Mouse (Mus musculus): ENCODE measurements around the gene Ptges2. TPM values are rescaled to one million over a fixed set of nuclear protein-coding genes. Genes with fewer than 3 reads are reported as not detected.

Ptges2 gene
- polyA plus RNA-seq, 1 experiment from 2014 or later = 59.8 TPM

DNA sequence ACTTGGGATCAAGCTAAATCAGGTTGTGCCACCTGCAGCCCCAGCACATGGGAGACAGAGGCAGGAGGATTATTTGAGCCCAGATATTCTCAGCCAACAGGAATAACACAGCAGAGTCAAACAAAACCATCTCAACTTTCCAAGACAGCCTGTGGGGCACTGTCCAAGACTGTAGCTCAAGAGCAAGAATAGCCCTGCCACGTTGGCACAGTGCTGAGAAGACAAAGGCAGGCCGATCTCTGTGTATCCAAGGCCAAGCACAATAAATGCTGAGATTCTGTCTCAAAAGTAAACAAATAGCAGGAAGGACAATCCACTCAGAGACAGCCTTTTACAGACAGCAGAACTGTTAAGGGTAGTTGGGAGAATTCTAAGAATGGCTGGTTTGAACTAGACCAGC, 44.5 kb downstream of the Ptges2 start:
- H3K4me1 ChIP-seq (ENCODE audit: control insufficient read depth, insufficient read depth, low read depth, low read length) = peaks cover 12% of the 10 kb centered on the region
- no peak for ATAC-seq
- H3K4me3 ChIP-seq (ENCODE audit: low read length) = no peak overlapping the region
- no peaks in the 10 kb centered on the region for H3K27me3 ChIP-seq (replicated peaks; ENCODE audit: control insufficient read depth, insufficient read depth, low read length)
- peak overlapping the region; percentile 19; the same call in 1 of the 2 replicates for H3K27ac ChIP-seq (ENCODE audit: low read depth, low read length)
- H3K9ac ChIP-seq (ENCODE audit: low read depth, low read length) = no peak overlapping the region
- H3K36me3 ChIP-seq (ENCODE audit: control insufficient read depth, insufficient read depth, low read length) = no peaks in the 10 kb centered on the region
- H3K4me2 ChIP-seq (ENCODE audit: low read length) = no peak overlapping the region
- WGBS = 41% methylated on average over 2 of the region's 2 CpGs
- no peaks in the 10 kb centered on the region for H3K9me3 ChIP-seq (ENCODE audit: control insufficient read depth, low read length)

DNA sequence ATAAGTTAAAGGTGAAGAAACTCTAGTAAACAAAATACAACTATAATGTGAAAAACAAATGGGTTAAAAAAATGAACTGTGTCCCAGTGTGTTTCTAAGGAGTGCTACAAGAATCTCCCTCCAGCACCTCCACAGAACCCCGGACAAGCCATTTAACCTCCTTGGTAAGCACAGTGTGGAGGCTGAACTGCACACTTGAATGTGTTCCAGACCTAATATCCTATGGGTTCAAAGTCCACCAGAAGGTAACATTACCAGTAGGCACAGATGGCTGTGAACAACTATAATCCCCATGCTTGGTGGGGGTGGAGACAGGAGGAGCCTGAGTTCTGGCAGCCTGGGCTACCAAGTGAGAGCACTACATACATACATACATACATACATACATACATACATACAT, 44.9 kb downstream of the Ptges2 start:
- no peaks in the 10 kb centered on the region for H3K36me3 ChIP-seq (ENCODE audit: control insufficient read depth, insufficient read depth, low read length)
- no peak overlapping the region for H3K9ac ChIP-seq (ENCODE audit: low read depth, low read length)
- no peaks in the 10 kb centered on the region for H3K27me3 ChIP-seq (replicated peaks; ENCODE audit: control insufficient read depth, insufficient read depth, low read length)
- peaks cover 12% of the 10 kb centered on the region for H3K4me1 ChIP-seq (ENCODE audit: control insufficient read depth, insufficient read depth, low read depth, low read length)
- no peaks in the 10 kb centered on the region for H3K9me3 ChIP-seq (ENCODE audit: control insufficient read depth, low read length)
- H3K4me2 ChIP-seq (ENCODE audit: low read length) = no peak overlapping the region
- H3K27ac ChIP-seq (ENCODE audit: low read depth, low read length) = no peak overlapping the region
- no peak for ATAC-seq
- WGBS = 70% methylated on average over 1 of the region's 1 CpGs
- H3K4me3 ChIP-seq (ENCODE audit: low read length) = no peak overlapping the region

GRCm38 (mm10) chr2:32441550-32441949, 45.9 kb downstream of the Ptges2 start:
- Histone ChIP-seq H3K36me3 (ENCODE audit: control insufficient read depth, insufficient read depth, low read length) (no peaks in the 10 kb centered on the region), H3K27me3 (replicated peaks; ENCODE audit: control insufficient read depth, insufficient read depth, low read length) (no peaks in the 10 kb centered on the region), H3K27ac (ENCODE audit: low read depth, low read length) (no peak overlapping the region), H3K9me3 (ENCODE audit: control insufficient read depth, low read length) (no peaks in the 10 kb centered on the region), H3K9ac (ENCODE audit: low read depth, low read length) (no peak overlapping the region), H3K4me3 (ENCODE audit: low read length) (no peak overlapping the region), H3K4me2 (ENCODE audit: low read length) (no peak overlapping the region), H3K4me1 (ENCODE audit: control insufficient read depth, insufficient read depth, low read depth, low read length) (peaks cover 12% of the 10 kb centered on the region)
- ATAC-seq = no peak
- WGBS = 86% methylated on average over 2 of the region's 2 CpGs

GRCm38 (mm10) chr2:32445535-32445934, 49.8 kb downstream of the Ptges2 start:
- H3K36me3 ChIP-seq (ENCODE audit: control insufficient read depth, insufficient read depth, low read length) = no peaks in the 10 kb centered on the region
- H3K27ac ChIP-seq (ENCODE audit: low read depth, low read length) = no peak overlapping the region
- H3K9ac ChIP-seq (ENCODE audit: low read depth, low read length) = no peak overlapping the region
- peaks cover 17% of the 10 kb centered on the region for H3K4me1 ChIP-seq (ENCODE audit: control insufficient read depth, insufficient read depth, low read depth, low read length)
- no peak overlapping the region for H3K4me3 ChIP-seq (ENCODE audit: low read length)
- WGBS = 95% methylated on average over 1 of the region's 1 CpGs
- no peak overlapping the region for H3K4me2 ChIP-seq (ENCODE audit: low read length)
- no peaks in the 10 kb centered on the region for H3K27me3 ChIP-seq (replicated peaks; ENCODE audit: control insufficient read depth, insufficient read depth, low read length)
- ATAC-seq = no peak
- H3K9me3 ChIP-seq (ENCODE audit: control insufficient read depth, low read length) = no peaks in the 10 kb centered on the region

DNA sequence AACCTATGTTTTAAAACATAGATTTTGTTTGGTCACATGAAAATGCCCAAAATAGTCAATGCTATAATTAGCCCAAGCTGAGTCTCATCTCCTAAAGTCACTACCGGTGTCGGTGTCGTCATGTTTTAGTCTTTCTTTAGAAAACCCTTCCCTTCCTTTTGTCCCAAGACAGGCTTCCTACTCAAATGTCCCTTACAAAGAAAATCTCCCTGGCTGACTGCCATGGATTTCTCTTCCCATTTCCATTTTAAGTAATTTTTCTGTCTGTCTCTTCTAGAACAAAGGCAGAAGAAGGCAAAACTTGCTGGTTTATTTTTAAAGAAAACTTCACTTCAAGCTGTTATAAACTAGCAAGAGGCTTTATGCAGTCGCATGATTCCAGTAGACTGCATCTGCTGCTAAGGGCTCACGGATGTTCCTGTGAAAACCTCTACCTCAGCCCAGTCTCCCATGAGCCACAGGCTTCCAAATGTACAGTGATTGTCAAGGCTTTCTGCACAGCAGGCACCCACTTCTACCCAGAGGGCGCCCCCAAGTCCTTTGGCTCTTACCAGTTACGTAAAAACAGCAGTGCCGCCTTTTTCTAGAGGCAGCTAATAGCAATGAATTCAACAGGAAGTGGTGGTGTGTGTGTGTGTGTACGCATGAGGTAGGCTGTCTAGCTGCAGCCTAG, 51.7 kb downstream of the Ptges2 start:
- Histone ChIP-seq H3K9ac (ENCODE audit: low read depth, low read length) (peak overlapping the region; percentile 45; the same call in 1 of the 2 replicates), H3K4me2 (ENCODE audit: low read length) (peak overlapping the region; percentile 8; the same call in 1 of the 2 replicates), H3K9me3 (ENCODE audit: control insufficient read depth, low read length) (no peaks in the 10 kb centered on the region), H3K4me1 (ENCODE audit: control insufficient read depth, insufficient read depth, low read depth, low read length) (peaks cover 17% of the 10 kb centered on the region), H3K4me3 (ENCODE audit: low read length) (no peak overlapping the region), H3K27ac (ENCODE audit: low read depth, low read length) (peak overlapping the region; percentile 63; the same call in 1 of the 2 replicates), H3K27me3 (replicated peaks; ENCODE audit: control insufficient read depth, insufficient read depth, low read length) (no peaks in the 10 kb centered on the region), H3K36me3 (ENCODE audit: control insufficient read depth, insufficient read depth, low read length) (no peaks in the 10 kb centered on the region)
- ATAC-seq = no peak
- 47% methylated on average over 9 of the region's 9 CpGs for WGBS

GRCm38 (mm10) chr2:32448480-32448879, 52.8 kb downstream of the Ptges2 start:
- WGBS = 89% methylated on average over 1 of the region's 1 CpGs
- Histone ChIP-seq H3K27ac (ENCODE audit: low read depth, low read length) (no peak overlapping the region), H3K27me3 (replicated peaks; ENCODE audit: control insufficient read depth, insufficient read depth, low read length) (no peaks in the 10 kb centered on the region), H3K4me3 (ENCODE audit: low read length) (no peak overlapping the region), H3K9me3 (ENCODE audit: control insufficient read depth, low read length) (no peaks in the 10 kb centered on the region), H3K4me2 (ENCODE audit: low read length) (no peak overlapping the region), H3K36me3 (ENCODE audit: control insufficient read depth, insufficient read depth, low read length) (no peaks in the 10 kb centered on the region), H3K4me1 (ENCODE audit: control insufficient read depth, insufficient read depth, low read depth, low read length) (peaks cover 24% of the 10 kb centered on the region), H3K9ac (ENCODE audit: low read depth, low read length) (no peak overlapping the region)
- no peak for ATAC-seq

DNA sequence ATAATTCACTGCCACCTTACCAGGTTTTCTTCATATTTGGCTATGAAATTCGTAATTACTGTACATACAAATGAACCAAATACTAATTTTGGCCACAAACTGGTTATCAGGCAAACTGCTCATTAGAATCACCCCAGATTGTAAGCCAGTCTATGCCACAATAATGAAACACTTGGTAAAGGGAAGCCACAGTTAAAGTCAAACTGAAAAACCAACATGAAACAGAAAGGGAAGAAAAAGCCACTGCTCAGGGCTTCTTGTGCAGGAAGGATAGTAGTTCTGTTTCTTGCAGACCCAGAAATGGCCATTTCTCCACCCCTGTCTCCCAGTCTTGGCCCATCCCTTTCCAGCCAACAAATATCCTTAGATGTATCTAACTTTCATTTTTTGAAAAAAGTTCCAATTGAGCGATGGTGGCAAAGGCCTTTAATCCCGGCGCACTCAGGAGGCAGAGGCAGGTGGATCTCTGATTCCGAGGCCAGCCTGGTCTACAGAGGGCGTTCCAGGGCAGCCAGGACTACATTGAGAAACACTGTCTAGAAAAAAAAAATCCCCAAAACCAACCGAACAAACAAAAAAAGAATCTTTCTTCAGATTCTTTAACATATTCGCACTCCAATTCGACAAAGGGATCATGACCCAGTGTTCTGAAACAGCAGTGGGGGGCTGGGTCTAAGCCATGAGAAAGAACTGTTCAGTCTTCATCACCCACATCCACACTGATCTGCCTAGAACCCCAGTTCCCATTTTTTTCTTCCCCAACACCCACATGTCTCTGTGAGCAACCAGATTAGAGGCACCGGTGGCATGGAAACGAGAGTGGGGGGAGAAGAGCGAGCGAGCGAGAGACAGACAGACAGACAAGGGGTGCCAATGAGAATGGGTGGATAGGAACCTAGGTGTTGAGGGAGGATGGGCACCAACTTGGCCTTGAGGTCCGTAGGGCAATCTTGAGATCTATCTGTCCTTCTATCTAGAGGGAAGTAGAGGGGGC, 54.4 kb downstream of the Ptges2 start, which contains the start of gene Naif1:
Naif1 (plus strand) TSS at position 697 of the 994 bp plus-strand sequence.
- WGBS = 77% methylated on average over 15 of the region's 15 CpGs
- H3K4me3 ChIP-seq (ENCODE audit: low read length) = peak within 1 kb of the TSS; percentile 88
- peak within 1 kb of the TSS; percentile 83 for H3K9ac ChIP-seq (ENCODE audit: low read depth, low read length)
- H3K27ac ChIP-seq (ENCODE audit: low read depth, low read length) = peak within 1 kb of the TSS; percentile 89
- ATAC-seq = no peak
- H3K4me2 ChIP-seq (ENCODE audit: low read length) = peak within 1 kb of the TSS; percentile 78
- H3K9me3 ChIP-seq (ENCODE audit: control insufficient read depth, low read length) = no peaks in the 10 kb centered on the region
- H3K27me3 ChIP-seq (replicated peaks; ENCODE audit: control insufficient read depth, insufficient read depth, low read length) = no peaks in the 10 kb centered on the region
- peaks cover 26% of the 10 kb centered on the region for H3K4me1 ChIP-seq (ENCODE audit: control insufficient read depth, insufficient read depth, low read depth, low read length)
- H3K36me3 ChIP-seq (ENCODE audit: control insufficient read depth, insufficient read depth, low read length) = no peaks in the 10 kb centered on the region

DNA sequence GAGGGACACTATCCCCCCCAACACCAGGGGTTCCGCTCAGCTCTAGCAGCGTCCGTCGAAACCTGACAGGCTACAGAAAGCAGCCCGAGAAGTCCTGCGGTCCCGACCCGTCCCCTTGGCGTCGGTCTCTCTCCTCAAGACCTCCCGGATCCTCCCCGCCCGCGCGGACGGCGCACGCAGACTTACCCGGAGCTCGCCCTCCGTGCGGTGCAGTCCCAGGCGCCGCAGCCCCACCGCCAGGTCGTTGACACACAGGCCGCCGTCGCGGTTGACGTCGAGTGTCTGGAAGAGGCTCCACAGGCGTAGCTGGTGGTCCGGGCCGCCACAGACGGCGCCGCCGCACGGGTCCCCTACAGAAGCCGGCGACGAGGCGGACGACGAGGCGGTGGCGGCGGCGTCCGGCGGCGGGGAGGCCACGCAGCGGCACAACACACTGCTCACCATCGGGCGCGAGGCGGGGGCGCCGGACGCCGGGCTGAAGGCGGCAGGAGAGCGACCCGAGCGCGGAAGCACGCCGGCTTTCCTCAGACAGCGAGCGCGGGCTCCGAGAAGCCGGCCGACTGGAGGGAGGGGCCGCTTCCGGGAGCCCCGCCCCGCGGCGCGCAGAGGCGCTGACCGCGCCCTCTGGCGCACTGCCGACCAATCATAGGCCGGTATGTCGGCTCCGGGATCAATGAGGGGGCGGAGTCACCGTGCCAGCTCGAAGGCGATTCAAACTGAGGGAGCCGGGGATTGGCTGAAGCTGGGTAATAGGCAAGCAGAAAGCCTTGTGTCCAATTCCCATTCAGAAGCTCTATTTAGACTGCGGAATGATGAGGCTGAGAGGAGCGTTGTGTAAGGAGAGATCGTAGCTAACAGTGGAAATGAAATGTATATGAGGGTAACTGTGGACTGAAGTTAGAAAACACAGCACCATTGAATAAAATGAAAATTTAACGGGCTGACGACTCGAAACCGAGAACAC, 55.5 kb downstream of the Ptges2 start, which contains the start of gene Slc25a25:
Slc25a25 (minus strand) TSS at position 565 of the 964 bp plus-strand sequence.
- peak; percentile 90 for ATAC-seq
- peak within 1 kb of the TSS; percentile 88 for H3K4me3 ChIP-seq (ENCODE audit: low read length)
- peaks cover 26% of the 10 kb centered on the region for H3K4me1 ChIP-seq (ENCODE audit: control insufficient read depth, insufficient read depth, low read depth, low read length)

More for the DNA sequence above, 55.5 kb downstream of the Ptges2 start, which contains the start of gene Slc25a25:
- Histone ChIP-seq H3K27ac (ENCODE audit: low read depth, low read length) (peak within 1 kb of the TSS; percentile 97), H3K9me3 (ENCODE audit: control insufficient read depth, low read length) (no peaks in the 10 kb centered on the region), H3K9ac (ENCODE audit: low read depth, low read length) (peak within 1 kb of the TSS; percentile 83), H3K36me3 (ENCODE audit: control insufficient read depth, insufficient read depth, low read length) (no peaks in the 10 kb centered on the region), H3K27me3 (replicated peaks; ENCODE audit: control insufficient read depth, insufficient read depth, low read length) (no peaks in the 10 kb centered on the region), H3K4me2 (ENCODE audit: low read length) (peak within 1 kb of the TSS; percentile 78)
- under 1% methylated on average over 98 of the region's 103 CpGs for WGBS

All from hindbrain, embryonic 16.5 days (tissue).